Mouse (Mus musculus): ENCODE data around the gene Gm26657. TPM values are rescaled to one million over a fixed set of nuclear protein-coding genes. Genes with fewer than 3 reads are reported as not detected.
A peak's percentile ranks its signal among the peaks of the same experiment; 100 is the strongest.

Gm26657 gene
- not detected for total RNA-seq (2021)
- long read RNA-seq, experiment 1, result 0 reads
- long read RNA-seq, experiment 2, result 0 reads

DNA sequence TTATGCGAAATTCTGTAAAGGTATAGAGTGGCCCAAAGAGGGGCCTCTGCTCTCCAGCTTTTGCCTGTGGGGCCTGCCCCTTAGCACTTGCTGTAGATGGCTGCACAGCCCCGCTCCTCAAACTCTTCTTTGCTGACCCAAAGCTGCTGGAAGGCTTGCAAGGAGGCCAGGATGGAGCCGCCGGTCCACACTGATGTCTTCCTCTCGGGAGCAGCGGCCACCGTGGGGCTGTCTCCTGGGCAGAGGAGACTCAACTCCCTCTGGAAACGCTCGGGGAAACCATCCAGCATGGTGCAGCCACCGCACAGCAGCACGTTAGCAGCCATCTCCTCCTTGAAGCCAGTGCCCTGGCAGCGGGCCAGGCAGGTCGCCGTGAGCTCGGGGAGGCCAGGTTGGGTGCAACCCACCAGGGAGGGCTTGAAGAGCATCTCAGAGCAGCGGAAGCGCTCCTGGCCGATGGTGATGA lies at the start of gene Gm26657:
Gm26657 (plus strand) TSS at position 51 of the 466 bp plus-strand sequence.
- H3K4me3 ChIP-seq, result no peak within 1 kb of the TSS
- TF ChIP-seq CTCF (conservative IDR thresholded peaks at IDR 0.05), result no peak
- DNase-seq (ENCODE audit: low spot score in 2 of 2), result no peak
- H3K27ac ChIP-seq, result no peak within 1 kb of the TSS

DNA sequence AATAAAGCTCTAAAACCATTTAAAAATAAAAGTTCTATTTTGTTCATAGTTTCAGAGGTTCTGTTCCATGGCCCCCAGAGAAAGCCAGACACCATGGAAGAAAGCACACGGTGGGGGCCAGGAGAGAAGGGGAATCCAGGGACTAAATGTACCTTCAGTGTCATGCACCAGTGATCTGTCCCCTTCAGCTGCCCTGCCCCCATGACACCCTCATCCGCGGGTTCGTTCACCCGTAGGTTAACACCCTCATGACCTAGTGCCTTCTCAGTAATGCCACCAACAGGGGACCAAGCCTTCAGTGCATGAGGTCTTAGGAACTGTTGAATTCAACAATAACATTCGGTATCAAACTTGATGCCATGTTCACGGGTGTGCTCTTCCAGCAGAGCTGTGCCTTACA lies 43.5 kb upstream of the Gm26657 start:
- no peak overlapping the region for H3K27ac ChIP-seq
- no peak for TF ChIP-seq CTCF (conservative IDR thresholded peaks at IDR 0.05)
- DNase-seq (ENCODE audit: low spot score in 2 of 2), result no peak
- no peak overlapping the region for H3K4me3 ChIP-seq

DNA sequence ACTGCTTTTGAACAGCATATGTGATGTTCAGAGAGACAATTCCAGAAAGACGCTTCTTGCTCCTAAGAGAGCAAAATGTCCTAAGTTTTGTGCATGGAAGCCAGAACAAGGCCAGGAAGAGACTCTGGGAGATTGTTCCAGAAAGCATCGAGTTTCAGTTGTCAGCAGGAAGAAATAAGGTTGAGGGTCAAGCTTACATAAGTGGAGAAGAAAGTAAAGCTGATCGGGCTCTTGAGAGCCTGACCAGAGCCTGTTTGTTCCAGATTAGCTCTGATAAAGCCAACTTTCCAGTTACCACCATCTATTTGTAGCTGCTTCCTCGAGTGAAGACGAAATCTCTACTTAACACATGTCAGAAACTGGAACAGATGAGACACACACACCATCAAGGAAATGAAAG lies 41.2 kb upstream of the Gm26657 start:
- no peak for TF ChIP-seq CTCF (conservative IDR thresholded peaks at IDR 0.05)
- DNase-seq (ENCODE audit: low spot score in 2 of 2), result no peak
- no peak overlapping the region for H3K27ac ChIP-seq
- H3K4me3 ChIP-seq, result no peak overlapping the region

DNA sequence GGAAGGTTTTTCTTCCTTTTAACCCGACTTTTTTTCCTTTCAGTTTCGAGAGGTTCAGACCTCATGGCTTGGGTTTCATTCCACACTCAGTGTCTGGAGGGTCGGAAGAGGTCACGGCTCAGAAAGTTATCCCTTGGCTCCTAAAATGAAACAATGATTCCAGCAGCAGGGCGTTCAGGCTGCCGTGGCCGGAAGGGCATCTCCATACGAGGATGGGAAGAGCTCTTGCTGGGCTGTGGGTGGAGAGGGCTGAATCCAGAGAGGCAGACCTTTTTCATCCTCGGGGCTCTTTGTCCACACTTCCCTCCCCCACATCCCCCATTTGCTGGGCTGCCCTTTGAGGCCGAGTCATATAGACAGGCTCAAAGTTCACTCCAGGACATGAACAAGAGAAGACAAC lies 37.6 kb upstream of the Gm26657 start:
- no peak for DNase-seq (ENCODE audit: low spot score in 2 of 2)
- H3K4me3 ChIP-seq, result no peak overlapping the region
- H3K27ac ChIP-seq, result no peak overlapping the region
- TF ChIP-seq CTCF (conservative IDR thresholded peaks at IDR 0.05), result no peak

DNA sequence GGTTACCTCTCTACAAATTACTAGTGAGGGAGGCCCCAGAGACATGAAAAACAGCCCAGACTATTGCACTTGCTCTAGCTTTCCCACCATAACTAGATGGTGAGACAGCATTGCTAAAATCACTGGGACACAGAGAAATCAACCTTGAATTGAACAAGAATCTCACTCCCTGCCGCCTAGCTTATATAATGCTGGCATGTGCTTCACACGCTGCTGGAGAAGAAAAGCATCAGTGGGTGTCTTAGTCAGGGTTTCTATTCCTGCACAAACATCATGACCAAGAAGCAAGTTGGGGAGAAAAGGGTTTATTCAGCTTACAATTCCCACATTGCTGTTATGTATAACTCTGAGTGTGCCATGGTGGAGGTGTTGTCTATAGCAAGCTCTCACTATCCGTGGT lies 26.7 kb upstream of the Gm26657 start:
- H3K4me3 ChIP-seq, result no peak overlapping the region
- DNase-seq (ENCODE audit: low spot score in 2 of 2), result peak in 1 of 2 experiments; percentile 29
- no peak for TF ChIP-seq CTCF (conservative IDR thresholded peaks at IDR 0.05)
- no peak overlapping the region for H3K27ac ChIP-seq

DNA sequence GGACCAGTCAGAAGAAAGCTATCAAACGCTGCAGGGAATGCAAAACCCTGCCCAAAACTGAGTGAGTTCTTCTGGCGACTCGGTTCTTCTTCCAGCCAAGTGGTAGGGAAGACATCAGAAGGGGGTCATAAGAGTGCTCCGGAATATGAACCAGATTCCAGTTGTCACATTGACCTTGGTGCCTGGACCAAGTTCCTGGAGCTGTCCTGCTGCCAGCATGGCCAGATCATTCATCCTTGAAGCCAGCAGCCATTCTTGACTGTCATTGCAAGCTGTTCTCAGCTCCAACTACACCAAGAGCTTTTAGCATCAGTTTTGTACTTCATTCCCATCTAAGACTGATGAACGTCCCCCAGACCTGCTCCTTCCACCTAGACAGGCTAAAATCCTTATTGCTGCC lies 23.1 kb upstream of the Gm26657 start:
- H3K27ac ChIP-seq, result no peak overlapping the region
- TF ChIP-seq CTCF (conservative IDR thresholded peaks at IDR 0.05), result no peak
- no peak overlapping the region for H3K4me3 ChIP-seq
- DNase-seq (ENCODE audit: low spot score in 2 of 2), result no peak

DNA sequence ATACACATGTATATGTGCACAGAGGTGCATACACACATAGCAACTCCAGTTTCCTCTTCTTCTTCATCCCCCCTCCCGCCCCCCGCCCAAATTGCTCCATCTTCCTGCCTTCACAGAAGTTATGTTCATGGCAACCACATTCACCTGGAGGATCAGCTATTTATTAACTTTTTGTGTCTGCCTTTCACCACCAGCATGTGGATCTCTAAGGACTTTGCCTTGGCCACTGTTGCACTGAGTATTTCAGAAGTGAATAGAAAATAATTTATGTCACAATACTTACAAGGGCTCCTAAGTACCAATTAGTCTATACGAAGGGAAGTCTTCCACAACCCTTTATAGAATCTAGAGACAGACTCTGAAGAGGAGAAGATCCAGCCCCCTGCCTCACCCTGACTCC lies 21.9 kb upstream of the Gm26657 start:
- no peak for TF ChIP-seq CTCF (conservative IDR thresholded peaks at IDR 0.05)
- Histone ChIP-seq H3K4me3 (no peak overlapping the region), H3K27ac (no peak overlapping the region)
- no peak for DNase-seq (ENCODE audit: low spot score in 2 of 2)

DNA sequence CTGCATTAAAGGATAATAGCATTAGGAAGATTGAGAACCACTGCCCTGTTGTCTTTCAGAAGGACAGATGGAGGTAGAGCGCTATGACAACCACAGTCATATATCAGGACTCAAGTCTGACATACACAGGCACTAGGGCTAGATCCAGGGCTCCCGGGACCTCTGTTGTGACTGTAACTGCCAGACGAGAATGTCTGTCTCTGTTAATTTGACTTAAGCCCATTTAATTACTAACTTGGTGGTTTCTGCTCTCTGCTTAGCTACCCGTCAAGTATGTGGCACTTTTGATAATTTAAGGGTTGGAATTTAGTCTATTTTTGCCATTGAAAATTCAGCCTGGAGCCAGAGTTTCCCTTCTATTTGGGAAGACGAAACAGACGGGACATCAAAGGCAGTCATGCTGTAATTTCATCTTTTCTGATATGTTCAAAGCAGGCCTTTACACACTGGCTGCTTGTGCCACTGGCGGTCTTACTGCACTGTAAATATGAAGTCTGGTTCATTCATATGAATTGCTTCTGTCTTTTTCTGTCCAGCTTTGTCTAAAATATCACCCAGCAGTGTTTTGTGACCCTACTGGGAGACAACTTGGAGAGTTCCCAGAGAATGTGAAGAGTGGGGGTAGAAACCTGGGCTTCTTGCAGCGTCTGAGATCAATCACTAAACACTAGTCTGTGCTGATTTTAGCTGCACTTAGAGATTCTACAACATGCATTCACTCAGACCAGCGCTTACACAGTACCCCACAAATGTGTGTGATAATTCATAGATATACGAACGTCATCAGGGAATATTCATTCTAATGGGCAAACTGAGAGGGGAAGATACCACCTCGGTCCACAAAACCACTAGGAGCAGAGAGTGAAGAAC lies 21.1 kb upstream of the Gm26657 start:
- DNase-seq (ENCODE audit: low spot score in 2 of 2), result no peak
- no peak for TF ChIP-seq CTCF (conservative IDR thresholded peaks at IDR 0.05)
- no peak overlapping the region for H3K27ac ChIP-seq
- no peak overlapping the region for H3K4me3 ChIP-seq

DNA sequence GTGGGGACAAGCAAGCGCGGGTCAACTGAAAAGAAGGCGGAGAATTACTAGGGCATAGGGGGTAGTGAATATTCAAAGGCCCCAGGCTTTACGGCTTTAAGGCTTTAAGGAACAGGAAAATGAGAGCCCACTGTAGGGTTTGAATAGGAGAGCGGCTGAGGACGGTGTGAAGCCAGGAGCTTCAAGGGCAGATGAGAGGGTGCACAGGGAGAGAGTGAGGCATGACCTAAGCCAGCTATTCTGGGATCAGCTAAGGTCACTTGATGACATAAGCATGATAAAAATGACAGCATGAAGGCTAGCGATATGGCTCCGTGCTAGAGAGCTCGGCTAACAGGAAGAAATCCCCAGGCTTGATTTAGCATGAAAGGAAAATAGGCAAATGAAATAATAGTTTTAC lies 20.4 kb upstream of the Gm26657 start:
- TF ChIP-seq CTCF (conservative IDR thresholded peaks at IDR 0.05), result no peak
- H3K4me3 ChIP-seq, result no peak overlapping the region
- no peak for DNase-seq (ENCODE audit: low spot score in 2 of 2)
- no peak overlapping the region for H3K27ac ChIP-seq

DNA sequence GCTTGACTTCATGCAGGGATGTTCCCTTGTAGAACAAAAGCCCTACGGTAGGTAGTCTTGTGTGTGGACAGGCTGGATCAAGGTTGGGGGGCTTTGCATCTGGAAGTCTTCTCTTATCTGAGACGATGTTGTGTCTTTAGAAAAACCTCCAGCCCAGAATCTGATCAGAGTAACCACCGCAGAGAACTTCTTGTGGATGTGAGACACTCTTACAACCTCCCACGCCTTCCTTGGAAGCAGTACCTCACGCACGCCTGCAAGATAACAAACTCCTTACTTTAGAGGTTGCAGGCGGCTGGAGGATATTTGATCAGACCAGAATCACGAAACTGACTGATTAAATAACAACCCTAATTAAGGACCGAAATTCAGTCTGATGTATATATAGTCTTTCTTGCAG lies 19.5 kb upstream of the Gm26657 start:
- no peak for DNase-seq (ENCODE audit: low spot score in 2 of 2)
- H3K4me3 ChIP-seq, result no peak overlapping the region
- no peak overlapping the region for H3K27ac ChIP-seq
- TF ChIP-seq CTCF (conservative IDR thresholded peaks at IDR 0.05), result no peak

DNA sequence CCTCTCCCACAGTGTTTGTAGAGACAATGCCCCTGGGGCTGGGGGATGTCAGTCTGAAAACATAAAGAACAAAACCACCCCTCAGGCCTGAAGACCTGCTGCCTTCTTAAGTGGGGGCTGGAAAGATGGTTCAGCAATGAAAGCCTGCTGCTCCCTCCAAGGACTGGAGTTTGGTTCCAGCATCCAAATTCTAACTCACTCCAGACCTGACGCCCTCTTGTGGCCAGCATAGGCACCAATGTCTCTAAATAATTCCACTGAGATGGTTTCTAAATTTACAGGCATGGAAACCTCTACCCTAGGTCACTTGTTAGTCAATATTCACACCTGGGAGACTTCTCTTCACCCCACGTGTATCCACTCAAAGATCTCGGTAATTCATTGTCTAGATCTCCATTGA lies 18.4 kb upstream of the Gm26657 start:
- peak; percentile 81 for TF ChIP-seq CTCF (conservative IDR thresholded peaks at IDR 0.05)
- no peak overlapping the region for H3K4me3 ChIP-seq
- DNase-seq (ENCODE audit: low spot score in 2 of 2), result peak in 1 of 2 experiments; percentile 49
- no peak overlapping the region for H3K27ac ChIP-seq

DNA sequence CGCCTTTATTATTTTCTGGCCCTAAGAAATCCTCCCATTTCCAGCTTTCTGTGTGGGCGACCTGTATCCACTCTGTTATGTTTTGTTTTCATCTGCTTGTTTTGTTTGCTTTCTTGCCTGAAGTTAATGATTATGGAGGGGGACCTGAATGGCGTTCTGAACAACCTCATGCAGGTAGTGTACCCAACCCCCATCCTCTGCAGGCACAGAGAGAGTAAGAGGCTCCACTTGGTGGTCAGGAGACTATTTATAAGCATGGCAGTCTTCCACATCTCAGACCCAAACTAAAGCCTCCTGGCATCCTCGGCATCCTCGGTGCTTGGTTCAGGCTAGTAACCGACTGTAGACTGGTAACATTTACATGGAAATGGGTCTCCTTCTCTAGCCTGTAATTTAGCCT lies 17.5 kb upstream of the Gm26657 start:
- no peak for DNase-seq (ENCODE audit: low spot score in 2 of 2)
- no peak overlapping the region for H3K27ac ChIP-seq
- H3K4me3 ChIP-seq, result no peak overlapping the region
- no peak for TF ChIP-seq CTCF (conservative IDR thresholded peaks at IDR 0.05)

DNA sequence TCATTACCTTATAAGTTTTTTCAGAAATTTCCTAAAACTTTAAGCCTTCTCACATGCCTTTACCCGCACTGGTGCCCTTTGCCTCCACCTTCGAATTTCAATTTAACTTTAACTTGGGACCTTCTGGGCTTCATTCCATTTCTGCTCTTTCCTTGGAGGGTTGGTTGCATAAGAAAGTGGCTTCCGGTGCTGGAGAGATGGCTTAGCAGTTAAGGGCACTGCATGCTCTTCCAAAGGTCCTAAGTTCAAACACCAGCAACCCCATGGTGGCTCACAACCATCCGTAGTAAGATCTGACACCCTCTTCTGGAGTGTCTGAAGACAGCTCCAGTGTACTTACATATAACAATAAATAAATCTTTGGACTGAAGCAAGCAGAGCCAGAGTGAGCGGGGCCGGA lies 16.6 kb upstream of the Gm26657 start:
- Histone ChIP-seq H3K4me3 (no peak overlapping the region), H3K27ac (no peak overlapping the region)
- DNase-seq (ENCODE audit: low spot score in 2 of 2), result peak in 1 of 2 experiments; percentile 1
- TF ChIP-seq CTCF (conservative IDR thresholded peaks at IDR 0.05), result no peak

DNA sequence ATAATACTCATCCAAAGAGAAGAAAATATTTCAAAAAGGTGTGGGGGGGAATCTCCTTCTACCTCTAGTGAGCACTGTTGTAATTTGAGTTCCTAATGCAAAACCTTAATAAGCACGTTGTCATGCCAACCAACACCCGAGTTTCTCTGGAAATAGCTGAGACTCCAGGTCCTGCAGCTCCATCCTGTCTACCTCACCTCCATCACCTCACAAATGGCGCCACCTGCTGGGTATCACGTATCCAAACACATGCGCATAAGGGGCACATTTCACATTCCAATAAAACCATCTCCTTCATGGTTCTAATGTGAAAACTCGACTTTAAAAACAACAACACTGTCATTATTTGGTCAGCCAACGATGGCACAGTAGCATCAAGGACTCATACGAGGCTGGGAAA lies 14.0 kb upstream of the Gm26657 start:
- Histone ChIP-seq H3K4me3 (no peak overlapping the region), H3K27ac (no peak overlapping the region)
- DNase-seq (ENCODE audit: low spot score in 2 of 2), result peak in 1 of 2 experiments; percentile 8
- peak; percentile 57 for TF ChIP-seq CTCF (conservative IDR thresholded peaks at IDR 0.05)

Measured in layer of hippocampus, adult 2 months (tissue).